Mouse (Mus musculus) mammary gland, adult 2 months (tissue): ENCODE measurements around the gene Tatdn2. TPM values are rescaled to one million over a fixed set of nuclear protein-coding genes. Genes with fewer than 3 reads are reported as not detected.

Experiments
- polyA plus RNA-seq: library from polyadenylated mRNA; depleted of rRNA; stranded (reverse); fragments of >200 nt; gene quantifications from 2 replicates; pipeline ENCODE4 v1.2.3, GENCODE M21; 2012; ENCODE audit warnings: low replicate concordance; rRNA removed

Gene Tatdn2
- polyA plus RNA-seq = 27.4 and 28.4 TPM in 2 replicates

GRCm38 (mm10) chr6:113696582-113697221, at the start of gene Tatdn2:
Tatdn2 (plus strand) TSS chr6:113697050.

GRCm38 (mm10) chr6:113719878-113720277, 23.0 kb downstream of the Tatdn2 start, which contains the start of gene Ghrl:
Ghrl (minus strand) TSS chr6:113719880.

GRCm38 (mm10) chr6:113740236-113741217, 43.7 kb downstream of the Tatdn2 start, which contains the start of gene Sec13:
Sec13 (minus strand) TSS chr6:113740743.

Other genes starting within 250 kb of the Tatdn2 start
- gene Il17re, start 238.6 kb upstream of the Tatdn2 start, polyA plus RNA-seq = 25.9 and 44.8 TPM in 2 replicates
- 59.1 and 98.0 TPM in 2 replicates for gene Il17rc, start 225.6 kb upstream of the Tatdn2 start, polyA plus RNA-seq
- 32.7 and 35.8 TPM in 2 replicates for gene Creld1, start 213.8 kb upstream of the Tatdn2 start, polyA plus RNA-seq
- gene Prrt3, start 195.1 kb upstream of the Tatdn2 start, polyA plus RNA-seq = 0.03 and 0.12 TPM in 2 replicates
- gene Emc3, start 165.4 kb upstream of the Tatdn2 start, polyA plus RNA-seq = 40.1 and 68.3 TPM in 2 replicates
- 0.67 and 1.8 TPM in 2 replicates for gene Fancd2, start 165.4 kb upstream of the Tatdn2 start, polyA plus RNA-seq
- gene Fancd2os, start 96.3 kb upstream of the Tatdn2 start, polyA plus RNA-seq = not detected in 2 replicates
- 130 and 284 TPM in 2 replicates for gene Brk1, start 92.3 kb upstream of the Tatdn2 start, polyA plus RNA-seq
- gene Vhl, start 73.1 kb upstream of the Tatdn2 start, polyA plus RNA-seq = 19.2 and 29.8 TPM in 2 replicates
- 40.7 and 50.7 TPM in 2 replicates for gene Irak2, start 58.6 kb upstream of the Tatdn2 start, polyA plus RNA-seq
- 0.31 and 0.65 TPM in 2 replicates for gene Ghrl, start 22.8 kb downstream of the Tatdn2 start, polyA plus RNA-seq
- 85.8 and 121 TPM in 2 replicates for gene Sec13, start 43.7 kb downstream of the Tatdn2 start, polyA plus RNA-seq